Mouse (Mus musculus): ENCODE results near the gene Gstp3. TPM values are rescaled to one million over a fixed set of nuclear protein-coding genes. Genes with fewer than 3 reads are reported as not detected.
"Not testable (repeated sequence)": the region's sequence is repeated elsewhere in the genome, so short reads cannot be mapped to it uniquely, and the experiment has no call there.

The Gstp3 gene
- total and polyA plus RNA-seq, 2 experiments from 2014 or later: not detected

DNA sequence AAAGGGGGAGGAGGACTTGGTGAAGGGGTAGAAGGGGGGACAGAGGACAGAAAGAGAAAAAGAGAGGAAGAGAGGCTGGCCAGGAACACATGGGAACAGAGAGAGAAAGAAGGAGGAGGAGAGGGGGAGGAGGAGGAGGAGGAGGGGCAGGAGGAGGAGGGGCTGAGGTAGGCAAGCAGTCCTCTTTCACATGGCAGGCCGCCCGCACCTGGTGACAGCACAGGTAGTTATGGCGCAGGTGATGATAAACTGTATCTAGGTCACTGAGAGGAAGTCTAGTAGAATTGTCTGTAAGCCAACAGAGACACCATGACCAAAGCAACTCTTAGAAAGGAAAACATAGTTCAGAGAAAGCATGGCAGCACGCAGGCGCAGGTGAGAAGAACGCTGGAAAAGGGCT, 12.0 kb upstream of the Gstp3 start:
- WGBS: 91% methylated on average over 6 of the region's 6 CpGs
- H3K27ac ChIP-seq (ENCODE audit: low read depth, low read length): no peak overlapping the region
- no peak for TF ChIP-seq CTCF (IDR thresholded peaks at IDR 0.05; ENCODE audit: low read depth)

GRCm38 (mm10) chr19:4070756-4071155, 11.4 kb upstream of the Gstp3 start:
- no peaks in the 10 kb centered on the region for H3K27me3 ChIP-seq (ENCODE audit: insufficient read depth, low read length)
- DNase-seq: no peak
- no peak for TF ChIP-seq CTCF (IDR thresholded peaks at IDR 0.05; ENCODE audit: low read depth)
- no peak overlapping the region for H3K4me2 ChIP-seq (ENCODE audit: low read depth)
- H3K27ac ChIP-seq (ENCODE audit: low read depth, low read length): no peak overlapping the region
- H3K9ac ChIP-seq: no peak overlapping the region
- no peak for ATAC-seq
- no peak overlapping the region for H3K4me3 ChIP-seq (ENCODE audit: low read depth, low read length)
- no peaks in the 10 kb centered on the region for H3K4me1 ChIP-seq (ENCODE audit: insufficient read depth)
- H3K36me3 ChIP-seq (ENCODE audit: insufficient read depth): no peaks in the 10 kb centered on the region
- no peaks in the 10 kb centered on the region for H3K9me3 ChIP-seq (ENCODE audit: low read length)
- 80% methylated on average over 8 of the region's 8 CpGs for WGBS

More for the DNA sequence above, 12.0 kb upstream of the Gstp3 start:
- Histone ChIP-seq H3K9ac (no peak overlapping the region), H3K4me1 (ENCODE audit: insufficient read depth) (no peaks in the 10 kb centered on the region), H3K27me3 (ENCODE audit: insufficient read depth, low read length) (no peaks in the 10 kb centered on the region), H3K36me3 (ENCODE audit: insufficient read depth) (no peaks in the 10 kb centered on the region), H3K4me3 (ENCODE audit: low read depth, low read length) (no peak overlapping the region), H3K4me2 (ENCODE audit: low read depth) (no peak overlapping the region), H3K9me3 (ENCODE audit: low read length) (no peaks in the 10 kb centered on the region)
- ATAC-seq (no peak), DNase-seq (no peak)

- DNase-seq (no peak), ATAC-seq (no peak)
- Histone ChIP-seq H3K4me1 (ENCODE audit: insufficient read depth) (no peaks in the 10 kb centered on the region), H3K4me2 (ENCODE audit: low read depth) (no peak overlapping the region), H3K27ac (ENCODE audit: low read depth, low read length) (no peak overlapping the region), H3K9ac (no peak overlapping the region), H3K4me3 (ENCODE audit: low read depth, low read length) (no peak overlapping the region), H3K27me3 (ENCODE audit: insufficient read depth, low read length) (no peaks in the 10 kb centered on the region), H3K36me3 (ENCODE audit: insufficient read depth) (no peaks in the 10 kb centered on the region), H3K9me3 (ENCODE audit: low read length) (no peaks in the 10 kb centered on the region)
- 79% methylated on average over 15 of the region's 15 CpGs for WGBS
- no peak for TF ChIP-seq CTCF (IDR thresholded peaks at IDR 0.05; ENCODE audit: low read depth)
These were observed 10.9 kb upstream of the Gstp3 start for GRCm38 (mm10) chr19:4070311-4070710.

DNA sequence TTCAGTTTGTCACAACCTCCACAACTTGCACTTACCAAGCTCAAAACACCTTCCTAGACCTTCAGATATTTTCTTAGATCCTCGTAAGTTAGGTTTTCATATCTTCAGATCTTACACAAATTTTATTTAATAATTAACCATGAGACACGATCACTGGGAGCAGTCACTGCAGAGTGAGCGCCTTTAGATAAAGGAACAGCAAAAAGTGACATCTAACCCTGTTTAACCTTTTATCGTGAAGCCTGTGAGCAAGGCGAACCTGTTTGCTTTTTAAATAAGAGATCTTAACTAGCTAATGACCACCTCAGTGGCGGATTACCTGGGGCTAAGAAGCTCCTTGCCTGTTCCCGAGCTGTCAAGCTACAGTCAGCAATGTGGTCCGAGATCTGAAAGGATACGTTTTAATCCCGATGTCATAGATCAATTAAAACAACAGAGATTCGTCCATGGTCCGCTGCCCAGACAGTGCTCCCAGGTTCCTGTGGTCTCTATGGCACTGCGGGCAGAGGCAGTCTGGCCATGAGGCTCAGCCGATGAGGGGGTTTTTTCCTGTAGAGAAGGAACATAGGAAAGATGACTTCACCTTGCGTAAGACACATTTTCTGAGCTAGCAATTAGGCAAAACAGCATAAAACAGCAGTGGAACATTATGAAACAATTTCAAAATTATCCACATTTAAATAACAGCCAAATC, 9.5 kb upstream of the Gstp3 start:
- Histone ChIP-seq H3K36me3 (ENCODE audit: insufficient read depth) (no peaks in the 10 kb centered on the region), H3K4me3 (ENCODE audit: low read depth, low read length) (no peak overlapping the region), H3K9me3 (ENCODE audit: low read length) (no peaks in the 10 kb centered on the region), H3K4me1 (ENCODE audit: insufficient read depth) (no peaks in the 10 kb centered on the region), H3K27me3 (ENCODE audit: insufficient read depth, low read length) (no peaks in the 10 kb centered on the region), H3K27ac (ENCODE audit: low read depth, low read length) (no peak overlapping the region), H3K9ac (no peak overlapping the region), H3K4me2 (ENCODE audit: low read depth) (no peak overlapping the region)
- WGBS: 60% methylated on average over 15 of the region's 15 CpGs
- TF ChIP-seq CTCF (IDR thresholded peaks at IDR 0.05; ENCODE audit: low read depth): no peak
- no peak for DNase-seq
- no peak for ATAC-seq

- H3K4me3 ChIP-seq (ENCODE audit: low read depth, low read length): not testable (repeated sequence)
These were observed 8.9 kb upstream of the Gstp3 start for GRCm38 (mm10) chr19:4068242-4068641.

GRCm38 (mm10) chr19:4066877-4067276, 7.5 kb upstream of the Gstp3 start:
- Histone ChIP-seq H3K9ac (no peak overlapping the region), H3K27ac (ENCODE audit: low read depth, low read length) (no peak overlapping the region), H3K4me3 (ENCODE audit: low read depth, low read length) (no peak overlapping the region), H3K27me3 (ENCODE audit: insufficient read depth, low read length) (no peaks in the 10 kb centered on the region), H3K4me2 (ENCODE audit: low read depth) (no peak overlapping the region), H3K9me3 (ENCODE audit: low read length) (no peaks in the 10 kb centered on the region), H3K36me3 (ENCODE audit: insufficient read depth) (no peaks in the 10 kb centered on the region), H3K4me1 (ENCODE audit: insufficient read depth) (no peaks in the 10 kb centered on the region)
- no peak for TF ChIP-seq CTCF (IDR thresholded peaks at IDR 0.05; ENCODE audit: low read depth)
- ATAC-seq (no peak), DNase-seq (no peak)

More at GRCm38 (mm10) chr19:4068242-4068641, 8.9 kb upstream of the Gstp3 start:
- not testable (repeated sequence) for H3K9ac ChIP-seq; H3K36me3 ChIP-seq (ENCODE audit: insufficient read depth); ATAC-seq; H3K27me3 ChIP-seq (ENCODE audit: insufficient read depth, low read length); H3K9me3 ChIP-seq (ENCODE audit: low read length); H3K27ac ChIP-seq (ENCODE audit: low read depth, low read length); H3K4me1 ChIP-seq (ENCODE audit: insufficient read depth); DNase-seq; H3K4me2 ChIP-seq (ENCODE audit: low read depth)
- WGBS: 91% methylated on average over 2 of the region's 2 CpGs

DNA sequence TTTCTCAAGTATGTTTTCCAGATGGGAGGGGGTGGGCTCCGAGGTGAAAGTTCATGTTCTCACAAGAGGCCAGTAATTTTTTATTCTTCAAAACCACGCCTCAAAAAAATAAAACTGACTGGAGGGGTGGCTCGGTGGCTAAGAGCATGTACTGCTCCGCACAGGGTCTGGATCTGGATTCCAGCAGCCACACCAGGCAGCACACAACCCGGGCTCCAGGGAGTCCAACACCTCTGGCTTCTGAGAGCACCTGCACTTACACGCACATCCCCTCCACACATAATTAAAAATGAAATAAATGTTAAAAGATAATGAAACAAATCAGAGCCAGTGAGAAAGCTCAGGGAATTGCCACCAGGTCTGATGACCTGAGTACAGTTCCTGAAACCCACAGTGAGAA, 6.9 kb upstream of the Gstp3 start:
- Histone ChIP-seq H3K27me3 (ENCODE audit: insufficient read depth, low read length) (no peaks in the 10 kb centered on the region), H3K4me2 (ENCODE audit: low read depth) (no peak overlapping the region), H3K36me3 (ENCODE audit: insufficient read depth) (no peaks in the 10 kb centered on the region), H3K27ac (ENCODE audit: low read depth, low read length) (no peak overlapping the region), H3K4me3 (ENCODE audit: low read depth, low read length) (no peak overlapping the region), H3K4me1 (ENCODE audit: insufficient read depth) (no peaks in the 10 kb centered on the region), H3K9me3 (ENCODE audit: low read length) (no peaks in the 10 kb centered on the region), H3K9ac (no peak overlapping the region)
- ATAC-seq: no peak
- TF ChIP-seq CTCF (IDR thresholded peaks at IDR 0.05; ENCODE audit: low read depth): no peak
- 84% methylated on average over 6 of the region's 6 CpGs for WGBS
- no peak for DNase-seq

GRCm38 (mm10) chr19:4064501-4064900, 5.1 kb upstream of the Gstp3 start:
- H3K4me3 ChIP-seq (ENCODE audit: low read depth, low read length); H3K4me2 ChIP-seq (ENCODE audit: low read depth); H3K9ac ChIP-seq; H3K9me3 ChIP-seq (ENCODE audit: low read length); H3K27ac ChIP-seq (ENCODE audit: low read depth, low read length); DNase-seq; ATAC-seq; H3K4me1 ChIP-seq (ENCODE audit: insufficient read depth); H3K36me3 ChIP-seq (ENCODE audit: insufficient read depth); H3K27me3 ChIP-seq (ENCODE audit: insufficient read depth, low read length): not testable (repeated sequence)
- WGBS: no CpG with 5 or more reads among the region's 11 CpGs

DNA sequence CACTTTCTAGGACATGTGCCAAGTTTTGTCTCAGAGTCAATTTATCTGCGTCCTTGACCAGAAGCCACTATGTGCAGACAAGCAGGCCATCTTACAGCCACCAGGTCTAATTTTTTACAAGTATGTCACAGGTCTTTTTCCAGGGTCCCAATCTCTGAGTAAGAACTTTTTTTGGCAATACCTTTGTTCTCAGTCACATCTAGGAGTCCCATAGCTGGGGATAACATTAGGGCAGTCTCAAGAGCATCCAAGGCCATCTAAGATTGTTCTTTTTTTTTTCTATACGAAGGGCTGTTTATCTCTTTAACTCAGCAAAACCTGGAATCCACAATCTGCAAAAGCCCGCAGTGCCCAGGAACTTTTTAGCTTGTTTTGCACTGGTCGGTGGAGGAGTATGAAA, 4.0 kb upstream of the Gstp3 start:
- not testable (repeated sequence) for H3K9me3 ChIP-seq (ENCODE audit: low read length); H3K27ac ChIP-seq (ENCODE audit: low read depth, low read length); H3K27me3 ChIP-seq (ENCODE audit: insufficient read depth, low read length); H3K36me3 ChIP-seq (ENCODE audit: insufficient read depth); H3K4me2 ChIP-seq (ENCODE audit: low read depth); H3K4me3 ChIP-seq (ENCODE audit: low read depth, low read length); H3K4me1 ChIP-seq (ENCODE audit: insufficient read depth); H3K9ac ChIP-seq; ATAC-seq; DNase-seq
- 77% methylated on average over 3 of the region's 4 CpGs for WGBS

All from forebrain, postnatal 0 days (tissue).